Mouse (Mus musculus) liver, adult 2 months (tissue): Measurements from ENCODE around the gene Myo5c.

ENCODE experiments used
- CTCF ChIP-seq: fragments of 200-500 bp; IDR thresholded peaks from 2 replicates; pipeline ENCODE4 v1.5.1; 2011; ENCODE audit warnings: low read depth, low read length, control low read depth
- POLR2A ChIP-seq: fragments of 200-500 bp; IDR thresholded peaks from 2 replicates; pipeline ENCODE4 v1.6.1; 2011; ENCODE audit warnings: low read length, control low read depth; ENCODE audit not compliant: insufficient read depth; ENCODE audit errors: extremely low read depth

GRCm38 (mm10) chr9:75299342-75299741 lies 67.5 kb downstream of the Myo5c start:
- peak; percentile 15; the same call in 1 of the 2 replicates for TF ChIP-seq CTCF
- TF ChIP-seq POLR2A, result no peak
